Mouse (Mus musculus) midbrain, postnatal 0 days (tissue): Measurements from ENCODE around the gene Taf6l. TPM values are rescaled to one million over a fixed set of nuclear protein-coding genes. Genes with fewer than 3 reads are reported as not detected.
A peak's percentile ranks its signal among the peaks of the same experiment; 100 is the strongest.

Source experiments
- ATAC-seq: fragments of 200-750 bp; cut with Nextera tagmentation; 2 replicates; pipeline ENCODE4 v1.8.0; 2017; ENCODE audit warnings: moderate number of reproducible peaks, mild to moderate bottlenecking, moderate TSS enrichment, moderate library complexity; ENCODE audit not compliant: low FRiP score
- DNase-seq: peaks from one replicate; pipeline ENCODE4 v3.0.0-alpha.2; 2015; ENCODE audit warnings: low spot score
- H3K27ac ChIP-seq: fragments of 300-500 bp; sonication (generic); 2 replicates; pipeline ENCODE4 v1.5.1; 2014; ENCODE audit warnings: low read depth, mild to moderate bottlenecking, low read length, mixed read lengths
- H3K27me3 ChIP-seq: fragments of 300-500 bp; sonication (generic); 2 replicates; pipeline ENCODE4 v1.6.1; 2014; ENCODE audit warnings: low read length, control low read depth, mixed read lengths; ENCODE audit not compliant: insufficient read depth
- H3K36me3 ChIP-seq: fragments of 300-500 bp; sonication (generic); 2 replicates; pipeline ENCODE4 v1.6.1; 2014; ENCODE audit warnings: low read length, control low read depth, mixed read lengths; ENCODE audit not compliant: insufficient read depth
- H3K4me1 ChIP-seq: fragments of 300-500 bp; sonication (generic); 2 replicates; pipeline ENCODE4 v1.6.1; 2014; ENCODE audit warnings: mild to moderate bottlenecking, control low read depth, antibody characterized with exemption, low read length, mixed read lengths; ENCODE audit not compliant: insufficient read depth
- H3K4me2 ChIP-seq: fragments of 300-500 bp; sonication (generic); 2 replicates; pipeline ENCODE4 v1.6.1; 2014; ENCODE audit warnings: low read depth, mild to moderate bottlenecking, low read length, mixed read lengths; ENCODE audit not compliant: poor library complexity, severe bottlenecking
- H3K4me3 ChIP-seq: fragments of 300-500 bp; sonication (generic); 2 replicates; pipeline ENCODE4 v1.5.1; 2014; ENCODE audit warnings: low read depth, mild to moderate bottlenecking, low read length, moderate library complexity
- H3K9ac ChIP-seq: fragments of 300-500 bp; sonication (generic); replicated peaks from 2 replicates; pipeline ENCODE4 v1.6.1; 2014; ENCODE audit warnings: mild to moderate bottlenecking, low read length, moderate library complexity, mixed read lengths; ENCODE audit not compliant: poor library complexity, severe bottlenecking
- H3K9me3 ChIP-seq: fragments of 300-500 bp; sonication (generic); 2 replicates; pipeline ENCODE4 v1.6.1; 2016; ENCODE audit warnings: low read length, control low read depth
- CTCF ChIP-seq: IDR thresholded peaks from 2 replicates; pipeline ENCODE4 v1.5.1; 2016; ENCODE audit warnings: antibody characterized with exemption, mild to moderate bottlenecking
- WGBS: fragments of 180-500 bp; shearing (Covaris S2); extraction: QIAGEN DNeasy Blood & Tissue Kit; methylation state at CpG from one replicate; pipeline ENCODE4 v1.1.7; 2014; 5-methylcytosine and 5-hydroxymethylcytosine counted together
- polyA plus RNA-seq: library from polyadenylated mRNA; unstranded; fragments of >200 nt; fragmentation: Nextera tagmentation; extraction: Ambion mirVana; gene quantifications from 2 replicates; pipeline ENCODE4 v1.2.1, GENCODE M21; 2015
- total RNA-seq: library from RNA; depleted of rRNA; stranded (reverse); fragments of >200 nt; gene quantifications from 2 replicates; pipeline ENCODE4 v1.2.3, GENCODE M21; 2014

The Taf6l gene
- total and polyA plus RNA-seq, 2 experiments from 2014 or later, result 26.4 to 38.7 TPM

GRCm38 (mm10) chr19:8774951-8775421 is 11.2 kb downstream of the Taf6l start:
- ATAC-seq (peak; percentile 21), DNase-seq (no peak)
- WGBS, result 4% methylated on average over 20 of the region's 20 CpGs
- Histone ChIP-seq H3K4me3 (peak overlapping the region; percentile 56), H3K27ac (peak overlapping the region; percentile 96), H3K4me1 (no peaks in the 10 kb centered on the region), H3K4me2 (peak overlapping the region; percentile 97), H3K9ac (peak overlapping the region; percentile 79), H3K27me3 (no peaks in the 10 kb centered on the region), H3K36me3 (no peaks in the 10 kb centered on the region; the same call in 1 of the 2 replicates), H3K9me3 (no peaks in the 10 kb centered on the region)
- TF ChIP-seq CTCF, result 0 out of 2 replicates have a peak, but pooled peaks have one; percentile 2

- DNase-seq (peak; percentile 96), ATAC-seq (peak; percentile 90)
- Histone ChIP-seq H3K4me1 (no peaks in the 10 kb centered on the region), H3K9me3 (no peaks in the 10 kb centered on the region), H3K9ac (peak within 1 kb of the TSS; percentile 79), H3K4me3 (peak within 1 kb of the TSS; percentile 56), H3K27ac (peak within 1 kb of the TSS; percentile 96), H3K36me3 (peaks cover 1% of the 10 kb centered on the region; the same call in 1 of the 2 replicates), H3K27me3 (no peaks in the 10 kb centered on the region), H3K4me2 (peak within 1 kb of the TSS; percentile 97)
- TF ChIP-seq CTCF, result peak; percentile 2
- under 1% methylated on average over 67 of the region's 68 CpGs for WGBS
Measured at GRCm38 (mm10) chr19:8774086-8774835, 12.0 kb downstream of the Taf6l start, which contains the start of gene Tmem179b. TSS of gene Tmem179b (minus strand) at chr19:8774467.

- H3K9ac ChIP-seq, result peak overlapping the region; percentile 79; the same call in 1 of the 2 replicates
- H3K36me3 ChIP-seq, result peaks cover 9% of the 10 kb centered on the region; the same call in 1 of the 2 replicates
- no peaks in the 10 kb centered on the region for H3K27me3 ChIP-seq
- no peak overlapping the region for H3K27ac ChIP-seq
- no peak for TF ChIP-seq CTCF
- no peaks in the 10 kb centered on the region for H3K9me3 ChIP-seq
- ATAC-seq (no peak), DNase-seq (no peak)
- 57% methylated on average over 6 of the region's 6 CpGs for WGBS
- no peaks in the 10 kb centered on the region for H3K4me1 ChIP-seq
- H3K4me3 ChIP-seq, result peak overlapping the region; percentile 56
- peak overlapping the region; percentile 97 for H3K4me2 ChIP-seq
Measured at GRCm38 (mm10) chr19:8773409-8773808, 12.8 kb downstream of the Taf6l start.

GRCm38 (mm10) chr19:8772996-8773395 is 13.2 kb downstream of the Taf6l start:
- H3K27me3 ChIP-seq, result no peaks in the 10 kb centered on the region
- no peaks in the 10 kb centered on the region for H3K9me3 ChIP-seq
- peak overlapping the region; percentile 97; the same call in 1 of the 2 replicates for H3K4me2 ChIP-seq
- DNase-seq (no peak), ATAC-seq (no peak)
- TF ChIP-seq CTCF, result no peak
- H3K4me1 ChIP-seq, result no peaks in the 10 kb centered on the region
- H3K9ac ChIP-seq, result no peak overlapping the region
- H3K4me3 ChIP-seq, result no peak overlapping the region
- H3K36me3 ChIP-seq, result peaks cover 13% of the 10 kb centered on the region; the same call in 1 of the 2 replicates
- 89% methylated on average over 5 of the region's 5 CpGs for WGBS
- no peak overlapping the region for H3K27ac ChIP-seq

GRCm38 (mm10) chr19:8770567-8771270 is 15.5 kb downstream of the Taf6l start, which contains the start of gene Tmem223:
TSS of gene Tmem223 (plus strand) at chr19:8770996.
- 17% methylated on average over 29 of the region's 29 CpGs for WGBS
- Histone ChIP-seq H3K4me3 (peak within 1 kb of the TSS; percentile 62), H3K36me3 (peaks cover 34% of the 10 kb centered on the region), H3K27ac (peak within 1 kb of the TSS; percentile 89), H3K9ac (peak within 1 kb of the TSS; percentile 83), H3K27me3 (no peaks in the 10 kb centered on the region), H3K4me2 (peak within 1 kb of the TSS; percentile 69), H3K9me3 (no peaks in the 10 kb centered on the region; the same call in 1 of the 2 replicates), H3K4me1 (no peaks in the 10 kb centered on the region)
- peak; percentile 52 for TF ChIP-seq CTCF
- ATAC-seq (peak; percentile 48), DNase-seq (peak; percentile 88)
